In genomic region chr19:16133721-16134570, GRCm38 (mm10) we compare ENCODE assay signal across 8 mouse cellular contexts. TPM values are rescaled to one million over a fixed set of nuclear protein-coding genes. Genes with fewer than 3 reads are reported as not detected.
DNase-seq lines count a peak whose midpoint lies in the region; ATAC-seq and TF ChIP-seq lines count a peak whose summit lies in the region.

No protein-coding gene starts in this region.

- H3K27ac ChIP-seq in lung, embryonic 14.5 days (ENCODE audit: low read depth) = peak overlapping the region; percentile 99
- H3K27ac ChIP-seq in embryonic fibroblast, embryonic 13.5 days (ENCODE audit: insufficient read depth, low read length) = peak overlapping the region; percentile 39
- peak overlapping the region; percentile 97 for H3K27ac ChIP-seq in intestine, postnatal 0 days (ENCODE audit: low read depth, low read length)

- H3K27me3 ChIP-seq in lung, embryonic 14.5 days (ENCODE audit: insufficient read depth, low read length) = no peaks in the 10 kb centered on the region
- no peaks in the 10 kb centered on the region for H3K27me3 ChIP-seq in intestine, postnatal 0 days (replicated peaks; ENCODE audit: control insufficient read depth, insufficient read depth, low read length)
- H3K27me3 ChIP-seq in megakaryocyte, embryonic 14.5 days (replicated peaks) = peaks cover 3% of the 10 kb centered on the region

- no peak for TF ChIP-seq CTCF in lung, embryonic 14.5 days (IDR thresholded peaks at IDR 0.05; ENCODE audit: low read depth)
- TF ChIP-seq CTCF in embryonic fibroblast, embryonic 13.5 days (IDR thresholded peaks at IDR 0.05; ENCODE audit: borderline replicate concordance, insufficient read depth, low read length) = no peak
- no peak for TF ChIP-seq CTCF in intestine, postnatal 0 days (IDR thresholded peaks at IDR 0.05; ENCODE audit: low read depth)

- peak; percentile 12; the same call in 1 of the 2 replicates for ATAC-seq in lung, embryonic 14.5 days (ENCODE audit: insufficient read depth)
- 0 out of 2 replicates have a peak, but pooled peaks have one; percentile 1 for ATAC-seq in intestine, postnatal 0 days

- H3K36me3 ChIP-seq in lung, embryonic 14.5 days (ENCODE audit: insufficient read depth) = no peaks in the 10 kb centered on the region
- no peaks in the 10 kb centered on the region for H3K36me3 ChIP-seq in intestine, postnatal 0 days (ENCODE audit: control insufficient read depth, insufficient read depth)
- H3K36me3 ChIP-seq in megakaryocyte, embryonic 14.5 days (replicated peaks; ENCODE audit: low read length) = peaks cover 21% of the 10 kb centered on the region

- DNase-seq in lung, embryonic 14.5 days = peak; percentile 69
- DNase-seq in lung, postnatal 4 days = no peak
- no peak for DNase-seq in right cerebral cortex, postnatal 14 days
- no peak for DNase-seq in thymus, postnatal 0 days (ENCODE audit: low spot score)
- DNase-seq in right cerebral cortex, postnatal 25 days = no peak

- H3K9me3 ChIP-seq in lung, embryonic 14.5 days (ENCODE audit: low read depth, low read length) = no peaks in the 10 kb centered on the region
- no peaks in the 10 kb centered on the region for H3K9me3 ChIP-seq in intestine, postnatal 0 days (ENCODE audit: control insufficient read depth)
- H3K9me3 ChIP-seq in megakaryocyte, embryonic 14.5 days = peaks cover 3% of the 10 kb centered on the region; the same call in 1 of the 2 replicates

- TF ChIP-seq POLR2A in embryonic fibroblast, embryonic 13.5 days (IDR thresholded peaks at IDR 0.05; ENCODE audit: low read depth, low read length) = no peak

- peaks cover 23% of the 10 kb centered on the region for H3K4me1 ChIP-seq in lung, embryonic 14.5 days (ENCODE audit: insufficient read depth)
- H3K4me1 ChIP-seq in embryonic fibroblast, embryonic 13.5 days (ENCODE audit: control insufficient read depth, insufficient read depth, low read length) = peaks cover 16% of the 10 kb centered on the region
- peaks cover 13% of the 10 kb centered on the region for H3K4me1 ChIP-seq in intestine, postnatal 0 days (replicated peaks; ENCODE audit: control insufficient read depth, insufficient read depth, low read length)
- peaks cover 74% of the 10 kb centered on the region for H3K4me1 ChIP-seq in megakaryocyte, embryonic 14.5 days

- peak overlapping the region; percentile 74 for H3K4me2 ChIP-seq in lung, embryonic 14.5 days
- H3K4me2 ChIP-seq in intestine, postnatal 0 days (replicated peaks; ENCODE audit: low read depth) = peak overlapping the region; percentile 88

- H3K4me3 ChIP-seq in lung, embryonic 14.5 days (ENCODE audit: low read depth, low read length) = peak overlapping the region; percentile 94
- H3K4me3 ChIP-seq in embryonic fibroblast, embryonic 13.5 days (ENCODE audit: insufficient read depth, low read length) = peak overlapping the region; percentile 97
- peak overlapping the region; percentile 97 for H3K4me3 ChIP-seq in intestine, postnatal 0 days (ENCODE audit: low read depth, low read length)
- peak overlapping the region; percentile 94 for H3K4me3 ChIP-seq in megakaryocyte, embryonic 14.5 days (replicated peaks)

- WGBS in lung, embryonic 14.5 days = 6% methylated on average over 25 of the region's 25 CpGs
- WGBS in intestine, postnatal 0 days = 7% methylated on average over 25 of the region's 25 CpGs

- peak overlapping the region; percentile 98 for H3K9ac ChIP-seq in lung, embryonic 14.5 days
- peak overlapping the region; percentile 96 for H3K9ac ChIP-seq in intestine, postnatal 0 days (ENCODE audit: low read depth, low read length)

RNA-seq across cellular contexts. Expression of gene Gnaq, which starts 1.3 kb away (rescaled TPM):
- polyA plus RNA-seq in lung, embryonic 14.5 days (2014; fragmentation: Nextera tagmentation; extraction: Ambion mirVana) = 15.9 and 16.1 TPM in 2 replicates
- 50.5 and 54.4 TPM in 2 replicates for polyA plus RNA-seq in embryonic fibroblast, embryonic 13.5 days (2011; ENCODE audit: insufficient read length, low read depth, missing spikeins)
- 17.1 and 17.8 TPM in 2 replicates for polyA plus RNA-seq in intestine, postnatal 0 days (2015; fragmentation: Nextera tagmentation; extraction: Ambion mirVana)
- polyA plus RNA-seq in megakaryocyte, embryonic 14.5 days (2012; ENCODE audit: insufficient read depth, low replicate concordance) = 2.6 and 12.6 TPM in 2 replicates
- polyA plus RNA-seq in thymus, postnatal 0 days (2015; fragmentation: Nextera tagmentation; extraction: Ambion mirVana) = 6.2 and 7.0 TPM in 2 replicates

Comparison
In these comparisons a context has a peak if more than half of its experiments do, and no peak if none do; other contexts are left out.
1. H3K27ac ChIP-seq: peak in every context shown above with its lines; median percentile 99 in lung, embryonic 14.5 days; 97 in intestine, postnatal 0 days; 39 in embryonic fibroblast, embryonic 13.5 days.